Comparison of ENCODE assay signal across 8 mouse cellular contexts in genomic region chr2:122028756-122029700, GRCm38 (mm10). TPM values are rescaled to one million over a fixed set of nuclear protein-coding genes. Genes with fewer than 3 reads are reported as not detected.
DNase-seq lines count a peak whose midpoint lies in the region; ATAC-seq and TF ChIP-seq lines count a peak whose summit lies in the region.

No protein-coding gene starts in this region.

- under 1% methylated on average over 65 of the region's 71 CpGs for WGBS in kidney, embryonic 14.5 days
- under 1% methylated on average over 71 of the region's 71 CpGs for WGBS in liver, embryonic 15.5 days (ENCODE audit: insufficient replicate concordance)

- no peak for TF ChIP-seq CTCF in cortical plate, adult 2 months (IDR thresholded peaks at IDR 0.05; ENCODE audit: extremely low read depth, insufficient read depth, low read length)

- intact Hi-C loops in gastrocnemius, postnatal 14 days (cut with DNase I; ENCODE audit: low total_unique reads): no loop called here

- H3K4me1 ChIP-seq in cortical plate, adult 2 months (ENCODE audit: control insufficient read depth, insufficient read depth, low read length): no peaks in the 10 kb centered on the region
- peaks cover 9% of the 10 kb centered on the region; the same call in 1 of the 2 replicates for H3K4me1 ChIP-seq in kidney, embryonic 14.5 days (ENCODE audit: control insufficient read depth, insufficient read depth, low read length)
- peaks cover 36% of the 10 kb centered on the region for H3K4me1 ChIP-seq in liver, embryonic 15.5 days (replicated peaks)

- H3K27ac ChIP-seq in cortical plate, adult 2 months (ENCODE audit: insufficient read depth, low read length): peak overlapping the region; percentile 38
- peak overlapping the region; percentile 84 for H3K27ac ChIP-seq in kidney, embryonic 14.5 days (ENCODE audit: low read depth, low read length)
- H3K27ac ChIP-seq in liver, embryonic 15.5 days (replicated peaks): peak overlapping the region; percentile 98

- H3K9ac ChIP-seq in kidney, embryonic 14.5 days (ENCODE audit: low read depth, low read length): peak overlapping the region; percentile 73
- peak overlapping the region; percentile 96 for H3K9ac ChIP-seq in liver, embryonic 15.5 days

- peak; percentile 37 for DNase-seq in spleen, adult 12 weeks (ENCODE audit: low spot score)
- no peak for DNase-seq in spleen, adult 18-20 months
- peak; percentile 43 for DNase-seq in gastrocnemius, postnatal 14 days
- peak; percentile 45 to 72 for DNase-seq in natural killer cell, adult 2 months (ENCODE audit: low spot score in 2 of 2)
- peak; percentile 42 to 46 for DNase-seq in urinary bladder, postnatal 36 days (ENCODE audit: low spot score in 2 of 2)

- peak overlapping the region; percentile 52 for H3K4me2 ChIP-seq in kidney, embryonic 14.5 days (replicated peaks; ENCODE audit: low read depth, low read length)
- H3K4me2 ChIP-seq in liver, embryonic 15.5 days: peak overlapping the region; percentile 76

- H3K4me3 ChIP-seq in cortical plate, adult 2 months (ENCODE audit: insufficient read depth, low read length): peak overlapping the region; percentile 64
- H3K4me3 ChIP-seq in kidney, embryonic 14.5 days (ENCODE audit: low read length): peak overlapping the region; percentile 64
- peak overlapping the region; percentile 99 for H3K4me3 ChIP-seq in liver, embryonic 15.5 days (replicated peaks)

- peak; percentile 65 for ATAC-seq in kidney, embryonic 14.5 days (ENCODE audit: low FRiP score, low TSS enrichment)
- ATAC-seq in liver, embryonic 15.5 days (ENCODE audit: insufficient read depth): peak; percentile 59

- H3K27me3 ChIP-seq in kidney, embryonic 14.5 days (ENCODE audit: control insufficient read depth, insufficient read depth, low read length): no peaks in the 10 kb centered on the region
- H3K27me3 ChIP-seq in liver, embryonic 15.5 days: no peaks in the 10 kb centered on the region

- no peaks in the 10 kb centered on the region for H3K9me3 ChIP-seq in kidney, embryonic 14.5 days (ENCODE audit: control insufficient read depth, low read length)
- H3K9me3 ChIP-seq in liver, embryonic 15.5 days (replicated peaks): no peaks in the 10 kb centered on the region

- TF ChIP-seq POLR2A in cortical plate, adult 2 months (IDR thresholded peaks at IDR 0.05; ENCODE audit: extremely low read depth, insufficient read depth, low read length): no peak

- peaks cover 20% of the 10 kb centered on the region; the same call in 1 of the 2 replicates for H3K36me3 ChIP-seq in kidney, embryonic 14.5 days (ENCODE audit: control insufficient read depth, insufficient read depth, low read length)
- H3K36me3 ChIP-seq in liver, embryonic 15.5 days (replicated peaks): peaks cover 30% of the 10 kb centered on the region

RNA-seq across cellular contexts. Expression of gene Eif3j1, which starts 0.7 kb away (rescaled TPM):
- polyA plus RNA-seq in cortical plate, adult 2 months (2012; rRNA removed): 18.1 and 18.2 TPM in 2 replicates
- 10 to 100 TPM; 16.4 to 19.3 TPM for total RNA-seq in gastrocnemius, postnatal 14 days (2021)
- polyA plus RNA-seq in kidney, embryonic 14.5 days (2014; fragmentation: Nextera tagmentation; extraction: Ambion mirVana): 12.6 and 14.9 TPM in 2 replicates
- 8.3 and 8.7 TPM in 2 replicates for polyA plus RNA-seq in liver, embryonic 15.5 days (2015; fragmentation: Nextera tagmentation; extraction: Ambion mirVana)

Comparison
In these comparisons a context has a peak if more than half of its experiments do, and no peak if none do; other contexts are left out.
1. DNase-seq: peak in spleen, adult 12 weeks (single experiment), gastrocnemius, postnatal 14 days (single experiment), natural killer cell, adult 2 months (2 of 2) and urinary bladder, postnatal 36 days (2 of 2); none in spleen, adult 18-20 months (0 of 2).
2. H3K27ac ChIP-seq: peak in every context shown above with its lines; median percentile 98 in liver, embryonic 15.5 days; 84 in kidney, embryonic 14.5 days; 38 in cortical plate, adult 2 months.
3. Peak in every context shown above with its lines, with median percentiles within 50 percentile points of each other: H3K4me3 ChIP-seq.